In the genomic region with DNA sequence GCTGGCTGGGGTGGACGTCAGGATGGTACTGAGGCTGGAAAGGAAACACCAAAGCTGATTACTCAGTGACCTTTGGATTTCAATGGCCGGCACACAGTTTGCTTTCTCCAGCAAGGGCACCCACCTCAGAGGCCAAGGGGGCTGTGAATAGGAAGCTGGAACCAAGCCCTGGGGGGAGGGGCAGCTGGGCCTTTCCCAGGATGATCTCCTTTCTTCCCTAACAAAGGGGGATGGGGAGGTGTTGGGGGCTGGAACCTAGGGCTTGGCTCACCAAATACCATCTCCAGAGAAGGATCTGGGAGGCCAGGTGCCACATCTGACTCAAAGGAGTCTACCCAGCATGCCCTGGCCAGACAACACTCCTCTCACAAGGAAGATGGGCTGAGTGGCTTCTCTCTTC, we compare ENCODE assay signal across 7 mouse cellular contexts.
DNase-seq lines count a peak whose midpoint lies in the region; ATAC-seq and TF ChIP-seq lines count a peak whose summit lies in the region.

No protein-coding gene starts in this region.

- ATAC-seq in midbrain, postnatal 0 days (ENCODE audit: low FRiP score): no peak
- ATAC-seq in forebrain, embryonic 15.5 days (replicated peaks): peak; percentile 24; the same call in 1 of the 2 replicates
- ATAC-seq in liver, embryonic 15.5 days (ENCODE audit: insufficient read depth): no peak; the same call in 1 of the 2 replicates

- peak; percentile 45 for DNase-seq in midbrain, embryonic 10.5 days (ENCODE audit: low spot score)
- DNase-seq in midbrain, postnatal 0 days (ENCODE audit: low spot score): no peak
- peak; percentile 74 for DNase-seq in yolk sac, embryonic 10.5 days (ENCODE audit: low spot score)
- DNase-seq in adrenal gland, adult 18-20 months (ENCODE audit: low spot score in 2 of 2): no peak
- no peak for DNase-seq in layer of hippocampus, adult 18-20 months (ENCODE audit: low spot score in 2 of 2)

- TF ChIP-seq CTCF in midbrain, postnatal 0 days (IDR thresholded peaks at IDR 0.05): no peak

- H3K9ac ChIP-seq in midbrain, postnatal 0 days (replicated peaks; ENCODE audit: low read length, poor library complexity, severe bottlenecking): no peak overlapping the region
- H3K9ac ChIP-seq in forebrain, embryonic 15.5 days (replicated peaks): no peak overlapping the region
- H3K9ac ChIP-seq in liver, embryonic 15.5 days: no peak overlapping the region

- H3K9me3 ChIP-seq in midbrain, embryonic 10.5 days (replicated peaks): no peaks in the 10 kb centered on the region
- H3K9me3 ChIP-seq in midbrain, postnatal 0 days (ENCODE audit: low read length): no peaks in the 10 kb centered on the region
- no peaks in the 10 kb centered on the region for H3K9me3 ChIP-seq in forebrain, embryonic 15.5 days
- no peaks in the 10 kb centered on the region for H3K9me3 ChIP-seq in liver, embryonic 15.5 days (replicated peaks)

- H3K36me3 ChIP-seq in midbrain, embryonic 10.5 days: no peaks in the 10 kb centered on the region
- no peaks in the 10 kb centered on the region for H3K36me3 ChIP-seq in midbrain, postnatal 0 days (ENCODE audit: insufficient read depth, low read length)
- no peaks in the 10 kb centered on the region for H3K36me3 ChIP-seq in forebrain, embryonic 15.5 days
- H3K36me3 ChIP-seq in liver, embryonic 15.5 days (replicated peaks): no peaks in the 10 kb centered on the region

- H3K4me3 ChIP-seq in midbrain, embryonic 10.5 days: no peak overlapping the region
- H3K4me3 ChIP-seq in midbrain, postnatal 0 days (ENCODE audit: low read depth, low read length): no peak overlapping the region
- H3K4me3 ChIP-seq in forebrain, embryonic 15.5 days: no peak overlapping the region
- no peak overlapping the region for H3K4me3 ChIP-seq in liver, embryonic 15.5 days (replicated peaks)

- peak overlapping the region; percentile 76 for H3K27ac ChIP-seq in midbrain, embryonic 10.5 days (replicated peaks)
- H3K27ac ChIP-seq in midbrain, postnatal 0 days (ENCODE audit: low read depth, low read length): no peak overlapping the region
- H3K27ac ChIP-seq in forebrain, embryonic 15.5 days (replicated peaks): no peak overlapping the region
- H3K27ac ChIP-seq in liver, embryonic 15.5 days (replicated peaks): no peak overlapping the region

- H3K4me1 ChIP-seq in midbrain, embryonic 10.5 days: peaks cover 32% of the 10 kb centered on the region
- no peaks in the 10 kb centered on the region for H3K4me1 ChIP-seq in midbrain, postnatal 0 days (ENCODE audit: insufficient read depth, low read length)
- no peaks in the 10 kb centered on the region for H3K4me1 ChIP-seq in forebrain, embryonic 15.5 days
- H3K4me1 ChIP-seq in liver, embryonic 15.5 days (replicated peaks): peaks cover 5% of the 10 kb centered on the region; the same call in 1 of the 2 replicates

- H3K4me2 ChIP-seq in midbrain, postnatal 0 days (ENCODE audit: low read depth, low read length, poor library complexity, severe bottlenecking): no peak overlapping the region
- H3K4me2 ChIP-seq in forebrain, embryonic 15.5 days (replicated peaks): no peak overlapping the region
- H3K4me2 ChIP-seq in liver, embryonic 15.5 days: 0 out of 2 replicates have a peak overlapping the region, but pooled peaks have one; percentile 15

- 3% methylated on average over 2 of the region's 2 CpGs for WGBS in midbrain, embryonic 10.5 days
- 19% methylated on average over 2 of the region's 2 CpGs for WGBS in midbrain, postnatal 0 days
- WGBS in forebrain, embryonic 15.5 days: 9% methylated on average over 2 of the region's 2 CpGs
- WGBS in liver, embryonic 15.5 days (ENCODE audit: insufficient replicate concordance): 33% methylated on average over 2 of the region's 2 CpGs

- no peaks in the 10 kb centered on the region for H3K27me3 ChIP-seq in midbrain, embryonic 10.5 days (ENCODE audit: low read depth, poor library complexity, severe bottlenecking)
- H3K27me3 ChIP-seq in midbrain, postnatal 0 days (ENCODE audit: insufficient read depth, low read length): no peaks in the 10 kb centered on the region
- H3K27me3 ChIP-seq in forebrain, embryonic 15.5 days: no peaks in the 10 kb centered on the region
- H3K27me3 ChIP-seq in liver, embryonic 15.5 days: no peaks in the 10 kb centered on the region

Comparison
In these comparisons a context has a peak if more than half of its experiments do, and no peak if none do; other contexts are left out.
1. DNase-seq: peak in midbrain, embryonic 10.5 days (single experiment) and yolk sac, embryonic 10.5 days (single experiment); none in midbrain, postnatal 0 days (single experiment), adrenal gland, adult 18-20 months (0 of 2) and layer of hippocampus, adult 18-20 months (0 of 2).